Mouse (Mus musculus) CH12.LX (cell line): ENCODE measurements around the gene Cryzl2.

Experiments used
- BHLHE40 ChIP-seq: IDR thresholded peaks from 2 replicates; pipeline ENCODE4 v1.6.1; 2011; ENCODE audit warnings: mild to moderate bottlenecking, low read depth, low read length, improper control_type of control experiment
- CTCF ChIP-seq, 2 experiments: IDR thresholded peaks in 1 of 2; conservative IDR thresholded peaks in 1 of 2; 2 replicates each; pipeline ENCODE4 v1.5.1; 2011 to 2012; ENCODE audit warnings: low read depth in 2 of 2, low read length in 2 of 2, improper control_type of control experiment in 1 of 2, inconsistent platforms in 1 of 2, mild to moderate bottlenecking in 1 of 2, moderate library complexity in 1 of 2
- EP300 ChIP-seq: IDR thresholded peaks from 2 replicates; pipeline ENCODE4 v1.6.1; 2011; ENCODE audit warnings: low read length, improper control_type of control experiment
- ETS1 ChIP-seq: conservative IDR thresholded peaks from 2 replicates; pipeline ENCODE4 v1.6.1; 2012; ENCODE audit warnings: low read depth, mild to moderate bottlenecking, inconsistent platforms, low read length, improper control_type of control experiment, moderate library complexity
- MEF2A ChIP-seq: IDR thresholded peaks from 2 replicates; pipeline ENCODE4 v1.6.1; 2014; ENCODE audit warnings: low read depth, mild to moderate bottlenecking, inconsistent platforms, low read length, improper control_type of control experiment, borderline replicate concordance
- MYC ChIP-seq: IDR thresholded peaks from 2 replicates; pipeline ENCODE4 v1.6.1; 2011; ENCODE audit warnings: low read depth, mild to moderate bottlenecking, improper control_type of control experiment, low read length
- POLR2A ChIP-seq: IDR thresholded peaks from 2 replicates; pipeline ENCODE4 v1.6.1; 2011; ENCODE audit warnings: low read depth, mild to moderate bottlenecking, improper control_type of control experiment, low read length
- RAD21 ChIP-seq: IDR thresholded peaks from 2 replicates; pipeline ENCODE4 v1.6.1; 2011; ENCODE audit warnings: low read depth, mild to moderate bottlenecking, low read length, improper control_type of control experiment, moderate library complexity
- SIN3A ChIP-seq: IDR thresholded peaks from 2 replicates; pipeline ENCODE4 v1.6.1; 2012; ENCODE audit warnings: low read length, improper control_type of control experiment, inconsistent platforms
- SMC3 ChIP-seq: IDR thresholded peaks from 2 replicates; pipeline ENCODE4 v1.6.1; 2011; ENCODE audit warnings: low read depth, low read length, improper control_type of control experiment
- TBP ChIP-seq: conservative IDR thresholded peaks from 2 replicates; pipeline ENCODE4 v1.6.1; 2011; ENCODE audit warnings: low read depth, low read length, improper control_type of control experiment

DNA sequence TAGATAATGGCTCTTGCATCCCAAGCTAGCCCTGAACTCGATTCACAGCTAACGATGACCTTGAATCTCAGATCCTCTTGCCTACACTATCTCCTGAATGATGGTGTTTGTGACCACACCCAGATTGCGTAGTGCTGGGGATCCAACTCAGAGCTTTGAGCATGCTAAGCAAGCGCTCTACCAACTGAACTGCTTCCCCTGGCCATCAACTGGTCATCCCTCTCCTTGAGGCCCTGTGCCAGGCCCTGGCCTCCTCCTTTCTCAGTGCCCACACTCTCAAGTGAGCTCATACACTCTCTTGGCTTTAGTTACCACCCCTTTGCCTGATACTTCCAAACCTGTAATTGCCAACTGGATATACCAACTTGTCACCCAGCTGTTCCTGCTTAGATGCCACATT, 24.0 kb upstream of the Cryzl2 start:
- TF ChIP-seq CTCF (conservative IDR thresholded peaks at IDR 0.05 in 1 of 2, IDR thresholded peaks at IDR 0.05 in 1 of 2; ENCODE audit: low read depth in 2 of 2, low read length in 2 of 2) (no peak), MEF2A (no peak), POLR2A (no peak), EP300 (no peak), SMC3 (no peak), RAD21 (no peak), MYC (no peak), SIN3A (no peak), ETS1 (no peak), TBP (no peak), BHLHE40 (no peak)
